In the genomic region with DNA sequence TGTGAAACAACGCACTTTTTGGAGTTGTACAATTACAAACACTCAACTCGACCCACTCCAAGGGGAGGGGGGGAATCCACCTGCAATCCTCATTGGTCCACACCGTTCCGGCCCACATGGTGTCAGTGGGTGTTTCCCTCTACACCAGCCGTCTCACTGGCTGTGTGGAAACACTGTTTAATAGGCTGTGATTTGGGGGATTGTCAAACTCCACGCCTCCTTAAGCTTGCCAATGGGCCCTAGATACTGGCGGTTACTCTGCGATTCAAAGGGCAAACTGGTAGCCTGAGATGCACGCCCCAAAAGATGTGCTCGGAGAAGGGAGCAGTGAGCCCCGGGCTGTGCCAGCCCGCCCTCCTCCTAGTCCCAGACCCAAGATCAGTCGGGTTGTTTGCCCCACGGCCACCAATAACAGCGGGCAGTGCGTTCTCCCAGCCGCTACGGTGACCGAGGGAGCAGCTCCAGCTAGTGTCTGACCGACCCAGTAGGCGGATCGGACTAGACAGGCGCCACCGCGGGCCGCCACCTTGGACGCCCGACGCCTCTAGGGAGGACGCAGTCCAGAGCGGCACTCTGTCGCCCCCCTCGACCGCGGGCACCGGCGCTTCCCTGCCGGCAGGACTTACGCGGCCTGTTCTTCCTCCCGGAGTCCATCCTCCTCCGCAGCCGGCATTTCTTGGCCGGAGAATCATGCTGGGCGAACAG, we compare ENCODE assay signal across 7 mouse cellular contexts. TPM values are rescaled to one million over a fixed set of nuclear protein-coding genes. Genes with fewer than 3 reads are reported as not detected.
DNase-seq lines count a peak whose midpoint lies in the region; ATAC-seq and TF ChIP-seq lines count a peak whose summit lies in the region.

No protein-coding gene starts in this region.

- peak; percentile 47; the same call in 1 of the 2 replicates for TF ChIP-seq POLR2A in spleen, adult 2 months (IDR thresholded peaks at IDR 0.05; ENCODE audit: low read depth, low read length)

- H3K36me3 ChIP-seq in embryonic facial prominence, embryonic 11.5 days (replicated peaks; ENCODE audit: control insufficient read depth, insufficient read depth, low read depth, low read length) = no peaks in the 10 kb centered on the region
- no peaks in the 10 kb centered on the region for H3K36me3 ChIP-seq in limb, embryonic 10.5 days
- H3K36me3 ChIP-seq in midbrain, embryonic 13.5 days = no peaks in the 10 kb centered on the region
- no peaks in the 10 kb centered on the region for H3K36me3 ChIP-seq in spleen, adult 2 months (ENCODE audit: control insufficient read depth, insufficient read depth, low read length)

- peak overlapping the region; percentile 73 for H3K4me3 ChIP-seq in embryonic facial prominence, embryonic 11.5 days (ENCODE audit: low read depth, low read length)
- peak overlapping the region; percentile 89 for H3K4me3 ChIP-seq in limb, embryonic 10.5 days
- H3K4me3 ChIP-seq in midbrain, embryonic 13.5 days (replicated peaks) = peak overlapping the region; percentile 87
- H3K4me3 ChIP-seq in spleen, adult 2 months (ENCODE audit: extremely low read depth, insufficient read depth, insufficient read length) = peak overlapping the region; percentile 82

- DNase-seq in adrenal gland, postnatal 14 days = peak; percentile 94
- DNase-seq in embryonic facial prominence, embryonic 11.5 days (ENCODE audit: low spot score) = peak; percentile 92
- peak; percentile 97 for DNase-seq in kidney, adult 11 months
- peak; percentile 81 for DNase-seq in limb, embryonic 10.5 days (ENCODE audit: low spot score)
- DNase-seq in spleen, adult 2 months (ENCODE audit: low read depth in 1 of 2, low spot score in 2 of 2) = peak; percentile 68 to 71

- H3K9me3 ChIP-seq in embryonic facial prominence, embryonic 11.5 days (replicated peaks; ENCODE audit: control insufficient read depth, low read length) = no peaks in the 10 kb centered on the region
- H3K9me3 ChIP-seq in limb, embryonic 10.5 days (replicated peaks) = no peaks in the 10 kb centered on the region
- no peaks in the 10 kb centered on the region for H3K9me3 ChIP-seq in midbrain, embryonic 13.5 days

- peak overlapping the region; percentile 45 for H3K4me2 ChIP-seq in embryonic facial prominence, embryonic 11.5 days (ENCODE audit: low read depth, low read length)
- H3K4me2 ChIP-seq in midbrain, embryonic 13.5 days (replicated peaks) = peak overlapping the region; percentile 61

- peak overlapping the region; percentile 84 for H3K9ac ChIP-seq in embryonic facial prominence, embryonic 11.5 days (replicated peaks; ENCODE audit: low read length)
- H3K9ac ChIP-seq in midbrain, embryonic 13.5 days (replicated peaks) = peak overlapping the region; percentile 96

- peak overlapping the region; percentile 94 for H3K27ac ChIP-seq in embryonic facial prominence, embryonic 11.5 days (replicated peaks; ENCODE audit: low read depth, low read length)
- H3K27ac ChIP-seq in limb, embryonic 10.5 days = peak overlapping the region; percentile 98
- H3K27ac ChIP-seq in midbrain, embryonic 13.5 days = peak overlapping the region; percentile 98
- peak overlapping the region; percentile 72 for H3K27ac ChIP-seq in spleen, adult 2 months (ENCODE audit: insufficient read depth, low read length)

- under 1% methylated on average over 45 of the region's 45 CpGs for whole genome bisulfite sequencing in embryonic facial prominence, embryonic 11.5 days
- under 1% methylated on average over 45 of the region's 45 CpGs for WGBS in limb, embryonic 10.5 days
- WGBS in midbrain, embryonic 13.5 days = under 1% methylated on average over 44 of the region's 45 CpGs
- under 1% methylated on average over 45 of the region's 45 CpGs for WGBS in spleen, adult 2 months

- H3K27me3 ChIP-seq in embryonic facial prominence, embryonic 11.5 days (ENCODE audit: control insufficient read depth, insufficient read depth, low read length) = no peaks in the 10 kb centered on the region
- H3K27me3 ChIP-seq in limb, embryonic 10.5 days (ENCODE audit: low read depth, poor library complexity, severe bottlenecking) = no peaks in the 10 kb centered on the region
- H3K27me3 ChIP-seq in midbrain, embryonic 13.5 days = no peaks in the 10 kb centered on the region
- H3K27me3 ChIP-seq in spleen, adult 2 months (ENCODE audit: control insufficient read depth, insufficient read depth, low read length) = no peaks in the 10 kb centered on the region

- peak; percentile 96 for ATAC-seq in embryonic facial prominence, embryonic 11.5 days (replicated peaks; ENCODE audit: insufficient number of reproducible peaks, low FRiP score, low TSS enrichment, low read depth)
- peak; percentile 86 for ATAC-seq in granulocyte monocyte progenitor cell, adult 5-6 weeks (replicated peaks; ENCODE audit: poor library complexity, severe bottlenecking)
- ATAC-seq in midbrain, embryonic 13.5 days = peak; percentile 97

- peak; percentile 18; the same call in 1 of the 2 replicates for TF ChIP-seq CTCF in spleen, adult 2 months (IDR thresholded peaks at IDR 0.05; ENCODE audit: extremely low read depth, insufficient read depth, insufficient read length, insufficient replicate concordance)

- H3K4me1 ChIP-seq in embryonic facial prominence, embryonic 11.5 days (ENCODE audit: control insufficient read depth, insufficient read depth, low read length) = no peaks in the 10 kb centered on the region
- peaks cover 16% of the 10 kb centered on the region for H3K4me1 ChIP-seq in limb, embryonic 10.5 days
- H3K4me1 ChIP-seq in midbrain, embryonic 13.5 days (replicated peaks) = peaks cover 21% of the 10 kb centered on the region
- peaks cover 5% of the 10 kb centered on the region for H3K4me1 ChIP-seq in spleen, adult 2 months (ENCODE audit: control insufficient read depth, insufficient read depth, insufficient read length)

RNA-seq across cellular contexts. Expression of a gene that starts 1.2 kb away (rescaled TPM):
- 130 and 134 TPM in 2 replicates for total RNA-seq in adrenal gland, postnatal 14 days (2021)
- 9.7 and 10.9 TPM in 2 replicates for polyA plus RNA-seq in embryonic facial prominence, embryonic 11.5 days (2014; fragmentation: Nextera tagmentation; extraction: Ambion mirVana)
- total RNA-seq in granulocyte monocyte progenitor cell, adult 5-6 weeks (2014; fragmentation: Nextera tagmentation) = 9.9 and 15.1 TPM in 2 replicates
- total RNA-seq in granulocyte monocyte progenitor cell, adult 5-6 weeks (2017) = 4.7 and 7.1 TPM in 2 replicates
- 6.4 and 7.2 TPM in 2 replicates for polyA plus RNA-seq in limb, embryonic 10.5 days (2016; fragmentation: Nextera tagmentation; extraction: Ambion mirVana)
- 6.4 and 6.5 TPM in 2 replicates for polyA plus RNA-seq in midbrain, embryonic 13.5 days (2015; fragmentation: Nextera tagmentation; extraction: Ambion mirVana)
- polyA plus RNA-seq in spleen, adult 2 months (2012; rRNA removed) = 0.47 and 0.75 TPM in 2 replicates

RNA-seq across cellular contexts. Expression of a gene that starts 44.1 kb away (rescaled TPM):
- total RNA-seq in adrenal gland, postnatal 14 days (2021) = 8.2 and 10.7 TPM in 2 replicates
- polyA plus RNA-seq in embryonic facial prominence, embryonic 11.5 days (2014; fragmentation: Nextera tagmentation; extraction: Ambion mirVana) = 75.3 and 75.8 TPM in 2 replicates
- 50.7 and 77.6 TPM in 2 replicates for total RNA-seq in granulocyte monocyte progenitor cell, adult 5-6 weeks (2014; fragmentation: Nextera tagmentation)
- total RNA-seq in granulocyte monocyte progenitor cell, adult 5-6 weeks (2017) = 114 and 140 TPM in 2 replicates
- 79.0 and 98.8 TPM in 2 replicates for polyA plus RNA-seq in limb, embryonic 10.5 days (2016; fragmentation: Nextera tagmentation; extraction: Ambion mirVana)
- polyA plus RNA-seq in midbrain, embryonic 13.5 days (2015; fragmentation: Nextera tagmentation; extraction: Ambion mirVana) = 29.0 and 33.4 TPM in 2 replicates
- polyA plus RNA-seq in spleen, adult 2 months (2012; rRNA removed) = 0.32 and 0.47 TPM in 2 replicates

Comparison
In these comparisons a context has a peak if more than half of its experiments do, and no peak if none do; other contexts are left out.
1. Peak in every context shown above with its lines: DNase-seq, ATAC-seq, H3K4me3 ChIP-seq and H3K27ac ChIP-seq.
2. RNA of a gene that starts 44.1 kb away (polyA plus RNA-seq): 79.0 to 98.8 TPM in limb, embryonic 10.5 days, 75.3 to 75.8 TPM in embryonic facial prominence, embryonic 11.5 days and 29.0 to 33.4 TPM in midbrain, embryonic 13.5 days; 0.32 to 0.47 TPM in spleen, adult 2 months; every median in the first group is over 10 times any median in the second.